Mouse (Mus musculus) stomach, embryonic 14.5 days (tissue): ENCODE results near the gene Gns. TPM values are rescaled to one million over a fixed set of nuclear protein-coding genes. Genes with fewer than 3 reads are reported as not detected.

Experiments used
- ATAC-seq: fragments of 200-750 bp; cut with Nextera tagmentation; 2 replicates; pipeline ENCODE4 v1.8.0; 2017; ENCODE audit warnings: low read depth, moderate TSS enrichment; ENCODE audit not compliant: insufficient number of reproducible peaks, insufficient read depth, low FRiP score
- H3K27ac ChIP-seq: fragments of 300-500 bp; sonication (generic); 2 replicates; pipeline ENCODE4 v1.5.1; 2014; ENCODE audit warnings: mild to moderate bottlenecking, low read length, moderate library complexity, mixed read lengths
- H3K27me3 ChIP-seq: fragments of 300-500 bp; sonication (generic); 2 replicates; pipeline ENCODE4 v1.6.1; 2014; ENCODE audit warnings: low read length, control low read depth, mixed read lengths; ENCODE audit not compliant: control insufficient read depth, insufficient read depth
- H3K36me3 ChIP-seq: fragments of 300-500 bp; sonication (generic); 2 replicates; pipeline ENCODE4 v1.6.1; 2014; ENCODE audit warnings: mild to moderate bottlenecking, control low read depth, low read length, moderate library complexity, mixed read lengths; ENCODE audit not compliant: control insufficient read depth, insufficient read depth
- H3K4me1 ChIP-seq: fragments of 300-500 bp; sonication (generic); 2 replicates; pipeline ENCODE4 v1.6.1; 2014; ENCODE audit warnings: low read length, control low read depth, mixed read lengths; ENCODE audit not compliant: control insufficient read depth, insufficient read depth
- H3K4me2 ChIP-seq: fragments of 300-500 bp; sonication (generic); replicated peaks from 2 replicates; pipeline ENCODE4 v1.6.1; 2014; ENCODE audit warnings: low read depth, low read length, control low read depth
- H3K4me3 ChIP-seq: fragments of 300-500 bp; sonication (generic); 2 replicates; pipeline ENCODE4 v1.5.1; 2014; ENCODE audit warnings: low read depth, low read length, control low read depth
- H3K9ac ChIP-seq: fragments of 300-500 bp; sonication (generic); replicated peaks from 2 replicates; pipeline ENCODE4 v1.6.1; 2014; ENCODE audit warnings: low read depth, mild to moderate bottlenecking, control low read depth, low read length, moderate library complexity, mixed read lengths
- H3K9me3 ChIP-seq: fragments of 300-500 bp; sonication (generic); 2 replicates; pipeline ENCODE4 v1.6.1; 2016; ENCODE audit warnings: low read depth, low read length, control low read depth; ENCODE audit not compliant: control insufficient read depth
- WGBS: fragments of 180-500 bp; shearing (Covaris S2); extraction: QIAGEN DNeasy Blood & Tissue Kit; methylation state at CpG from one replicate; pipeline ENCODE4 v1.1.7; 2014; 5-methylcytosine and 5-hydroxymethylcytosine counted together
- polyA plus RNA-seq: library from polyadenylated mRNA; unstranded; fragments of >200 nt; fragmentation: Nextera tagmentation; extraction: Ambion mirVana; gene quantifications from 2 replicates; pipeline ENCODE4 v1.2.1, GENCODE M21; 2014

Gene Gns
- polyA plus RNA-seq, 1 experiment from 2014 or later = 53.7 TPM

DNA sequence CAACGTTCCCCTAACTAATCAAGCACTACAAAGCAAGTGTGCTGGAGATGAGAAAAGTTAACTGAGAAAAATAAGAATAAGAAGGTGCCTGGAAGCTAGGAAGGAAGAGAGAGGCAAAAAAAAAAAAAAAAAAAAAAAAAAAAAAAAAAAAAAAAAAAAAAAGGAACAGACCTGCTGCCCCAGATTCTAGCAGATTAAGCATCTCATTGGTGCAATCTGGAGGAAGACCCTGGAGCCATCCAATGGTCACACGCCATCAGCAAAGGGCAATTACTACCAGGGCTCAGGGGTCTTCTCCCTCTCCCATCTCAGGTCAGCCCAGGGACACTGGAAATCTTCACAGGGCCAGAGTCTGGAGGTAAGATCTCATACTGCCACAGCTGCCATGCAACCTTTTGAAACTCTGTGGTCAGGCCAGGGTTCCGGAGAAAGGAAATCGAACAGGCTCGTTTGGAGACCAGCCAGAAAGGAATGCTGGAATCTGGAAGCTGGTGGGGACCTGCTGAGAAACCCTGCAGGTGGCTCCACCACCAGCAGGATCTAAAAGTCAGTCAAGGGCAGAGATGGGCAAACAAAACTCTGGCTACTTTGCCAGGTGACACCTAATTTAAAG is 61.7 kb downstream of the Gns start:
- Histone ChIP-seq H3K4me1 (peaks cover 37% of the 10 kb centered on the region), H3K9me3 (no peaks in the 10 kb centered on the region), H3K4me2 (no peak overlapping the region), H3K36me3 (no peaks in the 10 kb centered on the region), H3K27ac (no peak overlapping the region), H3K4me3 (no peak overlapping the region), H3K9ac (no peak overlapping the region), H3K27me3 (no peaks in the 10 kb centered on the region)
- 34% methylated on average over 5 of the region's 5 CpGs for WGBS
- no peak for ATAC-seq

DNA sequence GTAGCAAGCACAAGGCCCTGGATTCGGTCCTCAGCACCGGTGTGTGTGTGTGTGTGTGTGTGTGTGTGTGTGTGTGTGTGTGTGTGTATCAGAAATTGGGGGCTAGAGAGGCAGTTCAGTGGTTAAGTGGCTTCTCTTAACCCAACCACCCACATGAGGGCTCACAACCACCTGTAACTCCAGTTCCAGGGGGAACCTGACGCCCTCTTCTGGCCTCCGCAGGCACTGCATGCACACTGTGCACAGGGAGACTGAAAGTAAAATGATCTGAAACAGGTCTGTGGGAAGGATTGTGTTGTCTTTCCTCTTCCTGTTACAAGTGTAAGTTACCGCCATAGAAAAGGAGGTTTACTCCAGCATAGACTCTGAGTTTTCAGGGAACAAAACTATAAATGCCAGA is 62.2 kb downstream of the Gns start:
- H3K4me3 ChIP-seq = no peak overlapping the region
- H3K9ac ChIP-seq = no peak overlapping the region
- no peaks in the 10 kb centered on the region for H3K36me3 ChIP-seq
- ATAC-seq = no peak
- H3K27ac ChIP-seq = no peak overlapping the region
- WGBS = 67% methylated on average over 5 of the region's 5 CpGs
- peaks cover 40% of the 10 kb centered on the region for H3K4me1 ChIP-seq
- H3K9me3 ChIP-seq = no peaks in the 10 kb centered on the region
- no peak overlapping the region for H3K4me2 ChIP-seq
- no peaks in the 10 kb centered on the region for H3K27me3 ChIP-seq

DNA sequence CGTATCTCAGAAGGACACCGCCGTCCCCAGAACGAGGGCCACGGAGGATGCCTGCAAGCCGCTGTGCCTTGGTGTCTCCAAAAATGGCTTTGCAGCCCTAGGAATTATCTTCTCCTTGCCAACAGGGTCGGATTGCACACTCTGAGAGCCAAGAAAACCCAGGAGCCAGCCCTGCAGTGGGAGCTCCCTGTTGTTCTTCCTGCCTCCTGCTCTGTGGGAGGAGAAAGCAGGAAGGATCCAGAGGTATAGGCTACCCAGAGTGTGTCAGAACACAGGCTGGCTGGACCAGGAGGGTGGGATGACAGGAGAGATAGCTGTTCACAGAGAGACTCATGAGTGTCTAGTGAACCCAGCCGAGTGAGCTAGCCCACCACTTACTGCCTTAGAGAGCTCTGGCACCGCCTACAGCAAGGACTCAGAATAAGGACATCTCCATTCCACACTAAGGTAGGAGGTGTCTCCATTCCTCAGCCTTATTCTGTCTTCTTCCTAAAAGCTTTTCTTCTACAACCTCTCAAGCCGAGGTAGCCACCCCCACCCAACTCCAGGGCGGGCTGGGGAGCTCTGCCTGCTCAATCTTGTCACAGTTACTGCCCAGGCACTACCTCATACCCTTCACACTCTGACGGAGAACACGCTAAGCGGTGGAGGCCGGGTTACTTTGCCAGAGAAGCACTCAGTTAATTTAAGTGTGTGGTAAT is 63.3 kb downstream of the Gns start:
- Histone ChIP-seq H3K9ac (no peak overlapping the region), H3K9me3 (no peaks in the 10 kb centered on the region), H3K27me3 (no peaks in the 10 kb centered on the region), H3K4me3 (no peak overlapping the region), H3K27ac (no peak overlapping the region), H3K4me2 (no peak overlapping the region), H3K4me1 (peaks cover 51% of the 10 kb centered on the region), H3K36me3 (no peaks in the 10 kb centered on the region)
- no peak for ATAC-seq
- WGBS = 79% methylated on average over 15 of the region's 15 CpGs

DNA sequence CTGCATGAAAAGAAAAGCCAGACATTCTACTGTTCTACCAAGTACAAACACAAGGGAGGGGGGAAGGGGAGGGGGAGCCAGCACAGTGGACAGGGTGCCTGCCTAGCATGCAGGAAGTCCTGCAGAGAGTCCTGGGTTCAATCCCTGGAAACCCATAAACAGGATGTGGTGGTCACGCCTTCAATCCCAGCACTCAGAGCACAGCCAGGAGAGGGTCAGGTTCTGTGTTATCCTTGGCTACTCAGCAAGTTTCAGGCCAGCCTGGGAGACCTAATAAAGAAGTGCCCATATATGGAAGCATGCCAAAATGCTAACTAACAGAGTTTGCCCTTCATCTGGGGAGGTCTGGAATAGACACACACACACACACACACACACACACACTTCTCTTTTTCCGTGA is 64.2 kb downstream of the Gns start:
- Histone ChIP-seq H3K27ac (peak overlapping the region; percentile 83; the same call in 1 of the 2 replicates), H3K4me2 (peak overlapping the region; percentile 32; the same call in 1 of the 2 replicates), H3K4me3 (no peak overlapping the region), H3K9me3 (no peaks in the 10 kb centered on the region), H3K36me3 (no peaks in the 10 kb centered on the region), H3K27me3 (no peaks in the 10 kb centered on the region), H3K9ac (no peak overlapping the region), H3K4me1 (peaks cover 56% of the 10 kb centered on the region)
- 26% methylated on average over 2 of the region's 2 CpGs for WGBS
- ATAC-seq = peak; percentile 12; the same call in 1 of the 2 replicates

DNA sequence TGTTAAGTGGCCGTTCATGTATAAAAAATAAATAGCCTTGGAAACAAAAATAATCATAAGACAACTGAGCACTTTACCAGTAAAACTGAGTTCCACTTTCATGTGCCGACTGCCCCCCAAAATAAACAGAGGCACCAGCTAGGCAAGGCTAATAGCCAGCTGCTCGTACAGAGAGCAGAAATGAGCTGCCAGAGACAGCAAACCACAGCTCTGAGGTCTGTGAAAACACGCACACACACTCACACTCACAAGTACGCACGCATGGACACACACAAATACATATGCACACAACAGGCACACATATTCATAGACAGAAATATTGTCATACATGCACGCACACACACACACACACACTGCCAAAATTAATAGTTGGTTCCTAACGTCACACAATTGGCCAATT is 64.7 kb downstream of the Gns start:
- WGBS = 17% methylated on average over 8 of the region's 8 CpGs
- Histone ChIP-seq H3K4me3 (no peak overlapping the region), H3K9ac (no peak overlapping the region)

DNA sequence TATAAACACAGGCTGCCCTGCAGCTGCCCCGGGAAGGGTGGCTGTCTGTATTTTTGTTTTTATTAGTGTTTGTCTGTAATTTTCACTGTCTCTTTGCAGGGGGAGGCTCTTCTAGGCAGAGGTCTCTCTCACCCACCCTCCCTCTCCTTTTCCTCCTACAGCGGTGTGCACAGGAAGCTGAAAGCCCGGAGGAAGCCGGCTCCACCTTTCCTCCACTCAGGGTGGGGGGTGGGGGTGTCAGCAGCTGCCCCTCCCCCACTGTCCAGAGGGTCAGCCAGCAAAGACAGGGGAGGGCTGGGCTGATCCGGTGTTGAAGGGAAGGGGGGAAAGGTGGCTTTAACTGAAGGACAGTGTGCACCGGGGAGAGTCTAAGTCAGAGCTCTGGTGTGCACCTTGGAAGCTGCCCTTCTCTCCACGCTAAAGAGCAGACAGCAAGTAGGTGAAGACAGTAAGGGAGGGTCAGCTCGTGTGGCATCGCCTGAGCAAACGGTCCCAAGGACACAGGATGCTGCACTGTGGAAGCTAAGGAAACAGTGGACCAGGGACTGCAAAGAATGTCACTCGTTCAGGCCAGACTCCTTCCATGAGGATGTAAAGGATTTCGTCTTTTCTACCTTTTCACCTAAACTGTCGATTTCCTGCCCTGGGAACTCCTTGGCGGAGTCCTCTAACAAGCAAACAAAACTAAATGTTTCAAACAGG is 65.2 kb downstream of the Gns start:
- peaks cover 63% of the 10 kb centered on the region for H3K4me1 ChIP-seq
- H3K36me3 ChIP-seq = no peaks in the 10 kb centered on the region
- 16% methylated on average over 14 of the region's 14 CpGs for WGBS
- 0 out of 2 replicates have a peak overlapping the region, but pooled peaks have one; percentile 1 for H3K9ac ChIP-seq
- H3K4me3 ChIP-seq = no peak overlapping the region
- peak overlapping the region; percentile 32 for H3K4me2 ChIP-seq
- ATAC-seq = peak; percentile 23; the same call in 1 of the 2 replicates
- H3K27me3 ChIP-seq = no peaks in the 10 kb centered on the region
- no peaks in the 10 kb centered on the region for H3K9me3 ChIP-seq
- H3K27ac ChIP-seq = peak overlapping the region; percentile 83; the same call in 1 of the 2 replicates

More for the DNA sequence above, 64.7 kb downstream of the Gns start:
- Histone ChIP-seq H3K27ac (peak overlapping the region; percentile 83; the same call in 1 of the 2 replicates), H3K36me3 (no peaks in the 10 kb centered on the region), H3K9me3 (no peaks in the 10 kb centered on the region), H3K4me1 (peaks cover 61% of the 10 kb centered on the region), H3K4me2 (peak overlapping the region; percentile 32), H3K27me3 (no peaks in the 10 kb centered on the region)
- ATAC-seq = no peak

DNA sequence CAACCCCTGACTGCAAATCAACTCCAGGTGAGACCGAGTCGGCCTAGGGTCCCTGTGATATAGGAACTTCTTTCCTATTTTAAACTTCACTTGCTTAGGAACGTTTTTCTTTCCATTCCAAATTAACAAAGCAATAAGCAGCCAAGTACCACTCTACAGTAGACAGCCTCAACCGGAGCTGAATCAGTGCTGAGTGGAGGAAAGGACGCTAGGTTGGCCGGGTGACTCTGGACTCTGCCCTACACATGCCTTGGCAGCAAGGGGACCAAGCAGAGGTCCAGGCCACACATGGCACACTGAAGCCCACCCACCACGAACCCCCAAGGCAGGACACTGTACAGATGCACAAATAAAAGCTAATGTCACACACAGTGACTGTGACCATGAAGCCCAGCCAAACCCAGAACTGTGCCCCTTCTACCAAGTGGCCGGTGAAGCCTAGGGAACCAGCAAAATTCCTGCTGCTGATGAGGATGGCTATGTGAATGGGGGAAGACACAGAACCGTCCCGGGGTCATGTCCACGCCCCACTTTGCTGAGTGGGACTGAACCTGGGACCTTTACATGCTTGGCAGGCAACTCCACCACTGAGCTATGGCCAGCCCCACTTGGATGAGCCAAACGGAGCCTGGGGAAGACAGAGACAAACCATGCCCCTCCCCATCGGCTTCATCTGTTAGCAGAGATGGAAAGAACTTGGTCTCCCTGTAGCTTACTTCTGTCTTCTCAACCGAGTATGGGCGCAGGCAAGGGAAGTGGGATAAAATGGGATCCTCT is 66.1 kb downstream of the Gns start:
- Histone ChIP-seq H3K4me2 (no peak overlapping the region), H3K9ac (no peak overlapping the region), H3K9me3 (no peaks in the 10 kb centered on the region), H3K36me3 (no peaks in the 10 kb centered on the region), H3K27ac (peak overlapping the region; percentile 83; the same call in 1 of the 2 replicates), H3K4me3 (no peak overlapping the region), H3K4me1 (peaks cover 69% of the 10 kb centered on the region), H3K27me3 (no peaks in the 10 kb centered on the region)
- ATAC-seq = no peak
- WGBS = 69% methylated on average over 15 of the region's 15 CpGs
